Mouse (Mus musculus) MEL (cell line): ENCODE data around the gene Adgre1.

Source experiments
- CTCF ChIP-seq, 3 experiments: IDR thresholded peaks in 2 of 3; conservative IDR thresholded peaks in 1 of 3; 2 replicates each; pipeline ENCODE4 v1.5.1; 2011 to 2012; ENCODE audit warnings: low read length in 3 of 3, low read depth in 2 of 3, mild to moderate bottlenecking in 2 of 3, improper control_type of control experiment in 1 of 3, inconsistent platforms in 1 of 3, mixed read lengths in 1 of 3, moderate library complexity in 1 of 3; ENCODE audit not compliant: control insufficient read depth in 1 of 3, insufficient read depth in 1 of 3, poor library complexity in 1 of 3, severe bottlenecking in 1 of 3
- MAFK ChIP-seq: IDR thresholded peaks from 2 replicates; pipeline ENCODE4 v1.6.1; 2011; ENCODE audit warnings: low read depth, mild to moderate bottlenecking, low read length, improper control_type of control experiment, borderline replicate concordance
- MEF2A ChIP-seq: IDR thresholded peaks from 2 replicates; pipeline ENCODE4 v1.6.1; 2014; ENCODE audit warnings: low read depth, mild to moderate bottlenecking, inconsistent platforms, low read length, improper control_type of control experiment; ENCODE audit not compliant: poor library complexity, insufficient replicate concordance, severe bottlenecking; ENCODE audit errors: extremely low read depth
- MYC ChIP-seq: IDR thresholded peaks from 2 replicates; pipeline ENCODE4 v1.6.1; 2011; ENCODE audit warnings: low read depth, mild to moderate bottlenecking, low read length, improper control_type of control experiment, moderate library complexity
- RCOR1 ChIP-seq: IDR thresholded peaks from 2 replicates; pipeline ENCODE4 v1.6.1; 2012; ENCODE audit warnings: low read depth, mild to moderate bottlenecking, inconsistent platforms, low read length, improper control_type of control experiment
- ZC3H11A ChIP-seq: IDR thresholded peaks from 2 replicates; pipeline ENCODE4 v1.6.1; 2012; ENCODE audit warnings: low read depth, mild to moderate bottlenecking, inconsistent platforms, low read length, improper control_type of control experiment

DNA sequence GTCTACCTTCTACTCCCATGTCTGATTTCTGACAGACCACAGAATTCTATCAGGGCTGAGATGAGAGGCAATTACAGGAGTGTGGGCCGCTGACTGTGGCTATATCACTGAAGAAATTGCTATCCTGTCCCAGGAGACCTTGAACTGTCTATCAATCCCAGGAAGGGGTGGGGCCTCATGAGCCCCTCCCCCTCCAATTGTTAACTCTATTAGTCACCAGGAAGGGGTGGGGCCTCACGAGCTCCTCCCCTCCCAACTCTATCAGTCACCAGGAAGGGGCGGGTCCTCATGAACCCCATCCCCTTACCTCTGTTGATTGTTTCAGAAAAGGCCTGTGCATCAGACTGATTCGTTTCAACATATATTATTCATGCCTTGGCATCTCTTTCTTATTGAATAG is 26.2 kb upstream of the Adgre1 start:
- no peak for TF ChIP-seq CTCF (IDR thresholded peaks at IDR 0.05 in 2 of 3, conservative IDR thresholded peaks at IDR 0.05 in 1 of 3; ENCODE audit: control insufficient read depth in 1 of 3, insufficient read depth in 1 of 3, low read depth in 2 of 3, low read length in 3 of 3, poor library complexity in 1 of 3, severe bottlenecking in 1 of 3)
- TF ChIP-seq RCOR1 = no peak
- TF ChIP-seq MEF2A = no peak
- no peak for TF ChIP-seq MAFK
- no peak for TF ChIP-seq MYC
- no peak for TF ChIP-seq ZC3H11A
